Mouse (Mus musculus): ENCODE data around the gene Ciz1. TPM values are rescaled to one million over a fixed set of nuclear protein-coding genes. Genes with fewer than 3 reads are reported as not detected.

Ciz1 gene
- polyA plus RNA-seq, 1 experiment from 2014 or later: 38.4 TPM

DNA sequence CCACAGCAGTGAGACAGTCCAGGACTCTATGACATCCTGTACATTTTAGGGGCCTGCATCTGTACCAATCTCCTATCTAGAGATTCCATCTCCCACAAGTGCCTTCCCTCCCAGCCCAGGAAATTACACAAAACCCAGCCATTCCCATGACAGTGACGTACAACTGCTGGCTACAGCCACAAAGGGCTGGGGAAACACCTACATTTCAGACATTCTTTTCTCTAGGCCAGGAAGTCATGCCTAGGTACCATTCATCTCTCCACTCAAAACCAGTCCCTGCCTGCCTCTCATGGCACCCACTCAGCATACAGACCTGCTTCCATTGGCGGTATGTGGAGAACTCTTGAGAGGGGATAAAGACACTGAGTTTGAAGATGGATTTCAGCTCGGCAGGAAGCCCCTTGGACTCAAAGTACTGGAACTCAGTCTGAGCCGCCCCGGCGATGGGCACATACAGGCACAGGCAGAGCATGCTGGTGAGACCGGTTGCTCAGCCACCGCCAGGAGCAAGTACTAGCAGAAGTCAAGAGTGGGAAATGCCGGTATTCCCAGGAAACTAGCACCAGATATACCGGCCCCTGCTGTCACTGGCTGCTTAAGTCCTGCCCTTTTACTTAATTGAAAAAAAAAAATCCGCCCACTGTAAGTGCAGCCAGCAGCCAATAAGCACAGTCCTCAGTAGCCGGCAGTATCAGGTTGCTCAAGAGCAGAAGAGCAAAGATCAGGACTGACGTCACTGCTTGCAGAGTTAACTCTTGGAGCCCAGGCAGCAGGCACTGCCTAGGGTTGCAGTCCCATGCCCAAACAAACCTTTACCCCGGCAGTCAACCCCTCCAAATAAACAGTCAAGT, 71.6 kb downstream of the Ciz1 start:
- no peaks in the 10 kb centered on the region for H3K9me3 ChIP-seq (replicated peaks; ENCODE audit: control insufficient read depth, low read length)
- H3K27me3 ChIP-seq (ENCODE audit: control insufficient read depth, insufficient read depth, low read length): no peaks in the 10 kb centered on the region
- H3K27ac ChIP-seq (ENCODE audit: low read length): peak overlapping the region; percentile 89
- H3K4me3 ChIP-seq (ENCODE audit: low read length): peak overlapping the region; percentile 61
- peak overlapping the region; percentile 67 for H3K9ac ChIP-seq (ENCODE audit: low read length)
- H3K4me1 ChIP-seq (ENCODE audit: control insufficient read depth, insufficient read depth, low read length): peaks cover 36% of the 10 kb centered on the region
- peaks cover 8% of the 10 kb centered on the region; the same call in 1 of the 2 replicates for H3K36me3 ChIP-seq (ENCODE audit: control insufficient read depth, insufficient read depth)
- H3K4me2 ChIP-seq (ENCODE audit: low read depth, low read length): peak overlapping the region; percentile 86
- WGBS: 6% methylated on average over 14 of the region's 14 CpGs
- peak; percentile 92 for ATAC-seq (replicated peaks; ENCODE audit: extremely low read depth, insufficient read depth, low FRiP score)

GRCm38 (mm10) chr2:32424796-32425195, 72.7 kb downstream of the Ciz1 start:
- no peak overlapping the region for H3K4me2 ChIP-seq (ENCODE audit: low read depth, low read length)

DNA sequence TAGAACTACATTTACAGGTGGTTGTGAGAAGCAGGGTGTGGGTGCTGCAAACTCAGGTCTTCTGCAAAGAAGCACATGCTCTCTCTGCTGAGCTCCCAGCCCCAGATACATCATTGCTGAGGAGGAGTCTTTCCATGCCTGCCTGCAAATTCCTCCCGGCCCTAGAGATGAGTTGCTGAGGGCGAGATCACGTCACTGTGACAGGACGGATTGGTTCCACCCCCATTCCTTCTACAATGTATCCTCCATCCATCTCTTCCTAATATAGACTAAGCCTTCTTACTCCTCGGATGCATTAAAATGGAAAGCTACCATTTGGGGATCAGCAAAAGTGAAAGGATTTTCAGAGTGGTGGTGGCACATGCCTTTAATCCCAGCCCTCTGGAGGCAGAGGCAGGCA, 73.4 kb downstream of the Ciz1 start:
- Histone ChIP-seq H3K4me2 (ENCODE audit: low read depth, low read length) (no peak overlapping the region), H3K27ac (ENCODE audit: low read length) (no peak overlapping the region), H3K4me1 (ENCODE audit: control insufficient read depth, insufficient read depth, low read length) (peaks cover 41% of the 10 kb centered on the region), H3K9me3 (replicated peaks; ENCODE audit: control insufficient read depth, low read length) (no peaks in the 10 kb centered on the region), H3K9ac (ENCODE audit: low read length) (no peak overlapping the region), H3K4me3 (ENCODE audit: low read length) (no peak overlapping the region), H3K36me3 (ENCODE audit: control insufficient read depth, insufficient read depth) (peaks cover 1% of the 10 kb centered on the region; the same call in 1 of the 2 replicates), H3K27me3 (ENCODE audit: control insufficient read depth, insufficient read depth, low read length) (no peaks in the 10 kb centered on the region)
- no peak for ATAC-seq (replicated peaks; ENCODE audit: extremely low read depth, insufficient read depth, low FRiP score)
- 53% methylated on average over 5 of the region's 5 CpGs for WGBS

More at GRCm38 (mm10) chr2:32424796-32425195, 72.7 kb downstream of the Ciz1 start:
- ATAC-seq (replicated peaks; ENCODE audit: extremely low read depth, insufficient read depth, low FRiP score): no peak
- Histone ChIP-seq H3K4me3 (ENCODE audit: low read length) (no peak overlapping the region), H3K27me3 (ENCODE audit: control insufficient read depth, insufficient read depth, low read length) (no peaks in the 10 kb centered on the region), H3K4me1 (ENCODE audit: control insufficient read depth, insufficient read depth, low read length) (peaks cover 38% of the 10 kb centered on the region), H3K9me3 (replicated peaks; ENCODE audit: control insufficient read depth, low read length) (no peaks in the 10 kb centered on the region), H3K9ac (ENCODE audit: low read length) (no peak overlapping the region; the same call in 1 of the 2 replicates), H3K36me3 (ENCODE audit: control insufficient read depth, insufficient read depth) (peaks cover 8% of the 10 kb centered on the region; the same call in 1 of the 2 replicates), H3K27ac (ENCODE audit: low read length) (peak overlapping the region; percentile 89)
- 44% methylated on average over 3 of the region's 3 CpGs for WGBS

DNA sequence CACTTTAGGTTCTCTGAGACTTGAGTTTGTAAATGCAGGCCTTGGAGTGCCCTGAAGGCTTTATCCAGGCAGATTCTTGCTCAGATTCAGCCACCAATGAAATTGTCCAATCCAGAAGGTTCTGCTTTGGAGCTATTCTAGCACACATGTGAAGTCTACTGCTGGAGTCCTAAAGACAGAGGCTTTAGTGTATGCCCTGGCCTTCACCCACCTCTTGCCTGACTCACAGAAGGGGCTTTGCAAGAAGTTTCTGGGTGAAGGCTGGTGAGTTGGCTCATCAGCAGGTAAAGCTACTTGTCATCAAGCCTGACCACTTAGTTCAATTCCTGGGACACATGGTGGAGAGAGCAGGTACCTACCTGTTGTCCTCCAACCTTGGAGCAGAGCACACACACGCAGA, 74.0 kb downstream of the Ciz1 start:
- Histone ChIP-seq H3K27ac (ENCODE audit: low read length) (no peak overlapping the region), H3K4me2 (ENCODE audit: low read depth, low read length) (no peak overlapping the region), H3K4me1 (ENCODE audit: control insufficient read depth, insufficient read depth, low read length) (peaks cover 43% of the 10 kb centered on the region), H3K9ac (ENCODE audit: low read length) (no peak overlapping the region), H3K9me3 (replicated peaks; ENCODE audit: control insufficient read depth, low read length) (no peaks in the 10 kb centered on the region), H3K4me3 (ENCODE audit: low read length) (no peak overlapping the region), H3K36me3 (ENCODE audit: control insufficient read depth, insufficient read depth) (no peaks in the 10 kb centered on the region), H3K27me3 (ENCODE audit: control insufficient read depth, insufficient read depth, low read length) (no peaks in the 10 kb centered on the region)
- ATAC-seq (replicated peaks; ENCODE audit: extremely low read depth, insufficient read depth, low FRiP score): no peak
- WGBS: 93% methylated on average over 1 of the region's 1 CpGs

- H3K27me3 ChIP-seq (ENCODE audit: control insufficient read depth, insufficient read depth, low read length): no peaks in the 10 kb centered on the region
- no peak overlapping the region for H3K4me2 ChIP-seq (ENCODE audit: low read depth, low read length)
- WGBS: 80% methylated on average over 5 of the region's 5 CpGs
- no peak overlapping the region for H3K9ac ChIP-seq (ENCODE audit: low read length)
- ATAC-seq (replicated peaks; ENCODE audit: extremely low read depth, insufficient read depth, low FRiP score): no peak
- H3K36me3 ChIP-seq (ENCODE audit: control insufficient read depth, insufficient read depth): no peaks in the 10 kb centered on the region
- H3K27ac ChIP-seq (ENCODE audit: low read length): no peak overlapping the region
- peaks cover 42% of the 10 kb centered on the region for H3K4me1 ChIP-seq (ENCODE audit: control insufficient read depth, insufficient read depth, low read length)
- no peak overlapping the region for H3K4me3 ChIP-seq (ENCODE audit: low read length)
- no peaks in the 10 kb centered on the region for H3K9me3 ChIP-seq (replicated peaks; ENCODE audit: control insufficient read depth, low read length)
Observed at GRCm38 (mm10) chr2:32427720-32428119, 75.6 kb downstream of the Ciz1 start.

DNA sequence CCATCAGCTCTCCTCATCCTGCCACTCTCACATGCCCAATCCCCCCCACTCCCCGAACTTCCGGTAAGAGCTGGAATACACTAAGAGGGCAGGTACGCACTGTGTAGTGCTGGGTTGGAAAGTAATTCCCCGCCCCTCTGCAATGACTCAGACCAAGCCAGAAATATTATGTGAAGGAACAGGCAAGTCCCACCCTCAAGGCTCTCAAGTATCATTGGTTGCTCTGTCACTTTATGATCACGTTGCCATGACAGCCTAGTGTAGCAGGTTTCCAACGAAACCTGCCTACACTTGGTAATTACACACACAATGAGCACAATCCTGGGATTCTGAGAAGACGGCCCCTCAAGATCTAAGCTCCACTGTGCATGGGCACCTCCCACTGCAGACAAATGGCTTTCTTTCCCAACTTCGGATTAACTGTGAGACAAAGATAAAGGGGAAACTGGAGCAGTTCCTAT, 76.2 kb downstream of the Ciz1 start:
- Histone ChIP-seq H3K4me2 (ENCODE audit: low read depth, low read length) (peak overlapping the region; percentile 10; the same call in 1 of the 2 replicates), H3K27ac (ENCODE audit: low read length) (peak overlapping the region; percentile 49), H3K9ac (ENCODE audit: low read length) (no peak overlapping the region), H3K4me1 (ENCODE audit: control insufficient read depth, insufficient read depth, low read length) (peaks cover 36% of the 10 kb centered on the region), H3K4me3 (ENCODE audit: low read length) (no peak overlapping the region), H3K36me3 (ENCODE audit: control insufficient read depth, insufficient read depth) (no peaks in the 10 kb centered on the region), H3K27me3 (ENCODE audit: control insufficient read depth, insufficient read depth, low read length) (no peaks in the 10 kb centered on the region), H3K9me3 (replicated peaks; ENCODE audit: control insufficient read depth, low read length) (no peaks in the 10 kb centered on the region)
- 57% methylated on average over 8 of the region's 8 CpGs for WGBS
- no peak for ATAC-seq (replicated peaks; ENCODE audit: extremely low read depth, insufficient read depth, low FRiP score)

DNA sequence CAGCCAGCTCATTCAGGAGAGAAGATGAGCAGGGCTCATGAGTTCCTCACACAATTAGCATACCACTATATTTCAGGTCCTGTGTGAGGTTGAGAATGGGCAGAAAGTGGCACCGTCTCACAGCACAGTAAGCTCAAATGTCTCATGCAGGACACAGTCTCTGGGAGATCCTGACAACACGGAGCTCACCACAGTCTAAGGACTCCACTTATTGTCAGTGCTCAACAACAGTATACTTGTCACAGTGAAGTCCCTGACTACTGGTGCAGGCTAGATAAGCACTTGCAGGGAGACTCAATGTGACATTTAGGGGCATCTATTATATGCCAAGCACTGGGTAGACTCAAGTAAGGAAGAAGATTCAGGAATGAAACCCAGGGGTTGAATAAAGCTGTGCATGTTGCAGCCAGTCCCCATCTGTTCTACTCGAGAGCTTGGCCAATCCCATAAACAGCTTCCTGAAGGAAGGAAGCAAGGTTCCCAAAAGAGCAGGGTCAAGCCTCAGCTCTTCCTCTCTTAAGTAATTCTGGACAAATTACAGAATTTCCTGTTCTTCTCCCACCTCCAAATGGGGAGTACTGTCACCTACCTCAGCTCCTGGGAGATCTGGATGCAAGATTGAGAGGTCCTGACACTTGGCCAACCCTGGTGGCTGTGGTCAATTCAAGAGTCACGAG, 77.2 kb downstream of the Ciz1 start:
- no peak overlapping the region for H3K9ac ChIP-seq (ENCODE audit: low read length)
- no peaks in the 10 kb centered on the region for H3K27me3 ChIP-seq (ENCODE audit: control insufficient read depth, insufficient read depth, low read length)
- H3K4me1 ChIP-seq (ENCODE audit: control insufficient read depth, insufficient read depth, low read length): peaks cover 28% of the 10 kb centered on the region
- ATAC-seq (replicated peaks; ENCODE audit: extremely low read depth, insufficient read depth, low FRiP score): no peak
- H3K4me2 ChIP-seq (ENCODE audit: low read depth, low read length): no peak overlapping the region
- H3K27ac ChIP-seq (ENCODE audit: low read length): peak overlapping the region; percentile 49
- H3K36me3 ChIP-seq (ENCODE audit: control insufficient read depth, insufficient read depth): no peaks in the 10 kb centered on the region
- 71% methylated on average over 4 of the region's 4 CpGs for WGBS
- H3K4me3 ChIP-seq (ENCODE audit: low read length): no peak overlapping the region
- H3K9me3 ChIP-seq (replicated peaks; ENCODE audit: control insufficient read depth, low read length): no peaks in the 10 kb centered on the region

Measured in heart, embryonic 16.5 days (tissue).